Mouse (Mus musculus) limb, embryonic 14.5 days (tissue): ENCODE data around the gene Ets1. TPM values are rescaled to one million over a fixed set of nuclear protein-coding genes. Genes with fewer than 3 reads are reported as not detected.

ENCODE experiments used
- ATAC-seq: fragments of 200-750 bp; cut with Nextera tagmentation; 2 replicates; pipeline ENCODE4 v1.8.0; 2017; ENCODE audit warnings: low read depth, moderate number of reproducible peaks, moderate TSS enrichment; ENCODE audit not compliant: low FRiP score
- DNase-seq: peaks from one replicate; pipeline ENCODE4 v3.0.0-alpha.2; 2015; ENCODE audit warnings: low spot score
- H3K27ac ChIP-seq: fragments of 300-500 bp; sonication (generic); replicated peaks from 2 replicates; pipeline ENCODE4 v1.5.1; 2014; ENCODE audit warnings: low read depth, mild to moderate bottlenecking, low read length, moderate library complexity, mixed read lengths
- H3K27me3 ChIP-seq: fragments of 300-500 bp; sonication (generic); 2 replicates; pipeline ENCODE4 v1.6.1; 2014; ENCODE audit warnings: low read length, mixed read lengths; ENCODE audit not compliant: control insufficient read depth, insufficient read depth
- H3K36me3 ChIP-seq: fragments of 300-500 bp; sonication (generic); 2 replicates; pipeline ENCODE4 v1.6.1; 2014; ENCODE audit warnings: mild to moderate bottlenecking, low read length, moderate library complexity, mixed read lengths; ENCODE audit not compliant: control insufficient read depth, insufficient read depth
- H3K4me1 ChIP-seq: fragments of 300-500 bp; sonication (generic); 2 replicates; pipeline ENCODE4 v1.6.1; 2014; ENCODE audit warnings: antibody characterized with exemption, low read length, mixed read lengths; ENCODE audit not compliant: control insufficient read depth, insufficient read depth
- H3K4me2 ChIP-seq: fragments of 300-500 bp; sonication (generic); replicated peaks from 2 replicates; pipeline ENCODE4 v1.6.1; 2014; ENCODE audit warnings: low read depth, mild to moderate bottlenecking, low read length, moderate library complexity; ENCODE audit not compliant: severe bottlenecking
- H3K4me3 ChIP-seq: fragments of 300-500 bp; sonication (generic); replicated peaks from 2 replicates; pipeline ENCODE4 v1.5.1; 2014; ENCODE audit warnings: low read length
- H3K9ac ChIP-seq: fragments of 300-500 bp; sonication (generic); 2 replicates; pipeline ENCODE4 v1.6.1; 2014; ENCODE audit warnings: mild to moderate bottlenecking, low read depth, low read length, moderate library complexity; ENCODE audit not compliant: severe bottlenecking
- H3K9me3 ChIP-seq: fragments of 300-500 bp; sonication (generic); 2 replicates; pipeline ENCODE4 v1.6.1; 2016; ENCODE audit warnings: low read length; ENCODE audit not compliant: control insufficient read depth
- POLR2A ChIP-seq: fragments of 200-500 bp; IDR thresholded peaks from 2 replicates; pipeline ENCODE4 v1.8.0; 2012; ENCODE audit warnings: inconsistent platforms, mild to moderate bottlenecking, moderate library complexity, borderline replicate concordance; ENCODE audit not compliant: insufficient read depth, insufficient read length; ENCODE audit errors: extremely low read depth
- WGBS: fragments of 180-500 bp; shearing (Covaris S2); extraction: QIAGEN DNeasy Blood & Tissue Kit; methylation state at CpG from one replicate; pipeline ENCODE4 v1.1.7; 2014; 5-methylcytosine and 5-hydroxymethylcytosine counted together
- polyA plus RNA-seq, 2 experiments: library from polyadenylated mRNA; depleted of rRNA in 1 of 2; stranded (reverse) in 1 of 2; unstranded in 1 of 2; fragments of >200 nt; fragmentation: Nextera tagmentation in 1 of 2; extraction: Ambion mirVana in 1 of 2; gene quantifications; 2 replicates each; pipeline versions ENCODE4 v1.2.1 to v1.2.3; 2012 to 2014

Ets1 gene
- polyA plus RNA-seq, 2 experiments: 21.3 to 34.3 TPM

DNA sequence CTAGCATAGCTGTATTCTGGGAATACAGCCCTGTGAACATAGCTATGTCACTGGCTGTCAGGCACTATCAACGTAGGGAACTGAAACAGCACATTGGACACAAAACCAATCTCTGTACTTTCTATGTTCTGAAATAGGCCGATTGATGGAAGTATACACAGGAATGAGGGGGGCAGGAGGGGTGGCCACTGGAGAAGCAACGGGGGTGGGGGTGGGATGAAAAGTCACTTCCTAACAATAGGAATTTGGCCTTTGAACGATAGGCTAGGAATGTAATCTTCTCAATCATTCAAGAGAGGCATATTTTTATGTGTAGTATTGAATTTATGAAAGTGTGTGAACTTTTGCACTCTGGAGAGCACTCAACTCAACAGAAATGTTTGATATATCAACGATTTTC lies 12.3 kb downstream of the Ets1 start:
- 78% methylated on average over 5 of the region's 5 CpGs for WGBS
- Histone ChIP-seq H3K4me3 (no peak overlapping the region), H3K27me3 (no peaks in the 10 kb centered on the region), H3K27ac (no peak overlapping the region), H3K4me2 (no peak overlapping the region), H3K36me3 (no peaks in the 10 kb centered on the region), H3K9ac (no peak overlapping the region), H3K4me1 (peaks cover 18% of the 10 kb centered on the region), H3K9me3 (no peaks in the 10 kb centered on the region)
- TF ChIP-seq POLR2A: no peak
- DNase-seq (no peak), ATAC-seq (no peak)

GRCm38 (mm10) chr9:32650738-32651137 lies 14.7 kb downstream of the Ets1 start:
- no peak for ATAC-seq
- Histone ChIP-seq H3K4me1 (peaks cover 15% of the 10 kb centered on the region), H3K9ac (no peak overlapping the region), H3K4me3 (no peak overlapping the region), H3K27me3 (no peaks in the 10 kb centered on the region), H3K27ac (no peak overlapping the region), H3K4me2 (no peak overlapping the region), H3K9me3 (no peaks in the 10 kb centered on the region), H3K36me3 (no peaks in the 10 kb centered on the region)
- DNase-seq: no peak
- no peak for TF ChIP-seq POLR2A
- WGBS: 82% methylated on average over 3 of the region's 3 CpGs

- H3K4me1 ChIP-seq: peaks cover 2% of the 10 kb centered on the region; the same call in 1 of the 2 replicates
- H3K4me3 ChIP-seq: no peak overlapping the region
- no peak overlapping the region for H3K27ac ChIP-seq
- H3K36me3 ChIP-seq: no peaks in the 10 kb centered on the region
- no peaks in the 10 kb centered on the region for H3K9me3 ChIP-seq
- H3K4me2 ChIP-seq: no peak overlapping the region
- no peak for ATAC-seq
- WGBS: 89% methylated on average over 10 of the region's 10 CpGs
- H3K9ac ChIP-seq: no peak overlapping the region
- TF ChIP-seq POLR2A: no peak
- DNase-seq: no peak
- no peaks in the 10 kb centered on the region for H3K27me3 ChIP-seq
Measured at GRCm38 (mm10) chr9:32652112-32652511, 16.1 kb downstream of the Ets1 start.

GRCm38 (mm10) chr9:32654305-32654704 lies 18.3 kb downstream of the Ets1 start:
- no peak for DNase-seq
- no peak for TF ChIP-seq POLR2A
- Histone ChIP-seq H3K36me3 (no peaks in the 10 kb centered on the region), H3K4me2 (no peak overlapping the region), H3K27me3 (no peaks in the 10 kb centered on the region), H3K4me1 (no peaks in the 10 kb centered on the region), H3K4me3 (no peak overlapping the region), H3K9me3 (no peaks in the 10 kb centered on the region), H3K27ac (no peak overlapping the region), H3K9ac (no peak overlapping the region)
- no peak for ATAC-seq
- 77% methylated on average over 1 of the region's 1 CpGs for WGBS

- Histone ChIP-seq H3K4me1 (no peaks in the 10 kb centered on the region), H3K9me3 (no peaks in the 10 kb centered on the region), H3K36me3 (no peaks in the 10 kb centered on the region), H3K4me3 (no peak overlapping the region), H3K27ac (no peak overlapping the region), H3K9ac (no peak overlapping the region), H3K4me2 (no peak overlapping the region), H3K27me3 (no peaks in the 10 kb centered on the region)
- no peak for DNase-seq
- no peak for TF ChIP-seq POLR2A
- no peak for ATAC-seq
- WGBS: 79% methylated on average over 5 of the region's 5 CpGs
Measured at GRCm38 (mm10) chr9:32656351-32656844, 20.4 kb downstream of the Ets1 start.

- TF ChIP-seq POLR2A: no peak
Measured at GRCm38 (mm10) chr9:32657124-32657523, 21.1 kb downstream of the Ets1 start.

More at GRCm38 (mm10) chr9:32657124-32657523, 21.1 kb downstream of the Ets1 start:
- Histone ChIP-seq H3K4me3 (no peak overlapping the region), H3K27me3 (no peaks in the 10 kb centered on the region), H3K27ac (no peak overlapping the region), H3K36me3 (no peaks in the 10 kb centered on the region), H3K9me3 (no peaks in the 10 kb centered on the region), H3K4me1 (no peaks in the 10 kb centered on the region), H3K9ac (no peak overlapping the region), H3K4me2 (no peak overlapping the region)
- WGBS: 41% methylated on average over 2 of the region's 2 CpGs
- DNase-seq (no peak), ATAC-seq (no peak)
